Mouse (Mus musculus) heart, embryonic 10.5 days (tissue): ENCODE data around the gene Treml2. TPM values are rescaled to one million over a fixed set of nuclear protein-coding genes. Genes with fewer than 3 reads are reported as not detected.
"Not testable (repeated sequence)": the region's sequence is repeated elsewhere in the genome, so short reads cannot be mapped to it uniquely, and the experiment has no call there.

ENCODE experiments used
- DNase-seq: peaks from one replicate; pipeline ENCODE4 v3.0.0-alpha.2; 2017; ENCODE audit warnings: low spot score
- H3K27ac ChIP-seq: fragments of 300-500 bp; sonication (generic); 2 replicates; pipeline ENCODE4 v1.5.1; 2016; ENCODE audit warnings: mild to moderate bottlenecking
- H3K27me3 ChIP-seq: fragments of 300-500 bp; sonication (generic); 2 replicates; pipeline ENCODE4 v1.6.1; 2016; ENCODE audit warnings: mild to moderate bottlenecking; ENCODE audit not compliant: poor library complexity, insufficient read depth, severe bottlenecking
- H3K36me3 ChIP-seq: fragments of 300-500 bp; sonication (generic); 2 replicates; pipeline ENCODE4 v1.6.1; 2016; ENCODE audit warnings: mild to moderate bottlenecking, moderate library complexity
- H3K4me1 ChIP-seq: fragments of 300-500 bp; sonication (generic); 2 replicates; pipeline ENCODE4 v1.6.1; 2016; ENCODE audit warnings: mild to moderate bottlenecking
- H3K4me3 ChIP-seq: fragments of 300-500 bp; sonication (generic); 2 replicates; pipeline ENCODE4 v1.5.1; 2016; ENCODE audit warnings: mild to moderate bottlenecking, moderate library complexity
- H3K9me3 ChIP-seq: fragments of 300-500 bp; sonication (generic); 2 replicates; pipeline ENCODE4 v1.6.1; 2016; ENCODE audit warnings: mild to moderate bottlenecking, moderate library complexity
- WGBS: fragments of 180-500 bp; shearing (Covaris S2); methylation state at CpG from one replicate; pipeline ENCODE4 v1.1.7; 2016; 5-methylcytosine and 5-hydroxymethylcytosine counted together
- polyA plus RNA-seq: library from polyadenylated mRNA; unstranded; fragments of >200 nt; fragmentation: Nextera tagmentation; extraction: Ambion mirVana; gene quantifications from 2 replicates; pipeline ENCODE4 v1.2.1, GENCODE M21; 2016

Treml2 gene
- polyA plus RNA-seq, 1 experiment from 2014 or later: 1.3 TPM

GRCm38 (mm10) chr17:48300861-48301260, 1.6 kb downstream of the Treml2 start:
- Histone ChIP-seq H3K27ac (peak overlapping the region; percentile 64; the same call in 1 of the 2 replicates), H3K9me3 (no peaks in the 10 kb centered on the region), H3K36me3 (no peaks in the 10 kb centered on the region), H3K27me3 (no peaks in the 10 kb centered on the region), H3K4me1 (peaks cover 5% of the 10 kb centered on the region), H3K4me3 (peak overlapping the region; percentile 32)
- WGBS: 74% methylated on average over 9 of the region's 9 CpGs
- no peak for DNase-seq

- Histone ChIP-seq H3K4me1 (peaks cover 5% of the 10 kb centered on the region), H3K27me3 (no peaks in the 10 kb centered on the region), H3K36me3 (no peaks in the 10 kb centered on the region), H3K9me3 (no peaks in the 10 kb centered on the region), H3K27ac (no peak overlapping the region), H3K4me3 (no peak overlapping the region)
- no peak for DNase-seq
- WGBS: 77% methylated on average over 5 of the region's 5 CpGs
These were observed 2.5 kb downstream of the Treml2 start for GRCm38 (mm10) chr17:48301792-48302191.

- Histone ChIP-seq H3K4me1 (no peaks in the 10 kb centered on the region), H3K4me3 (no peak overlapping the region), H3K27me3 (0 out of 2 replicates have a peak, but pooled peaks cover 13% of the 10 kb centered on the region), H3K36me3 (no peaks in the 10 kb centered on the region), H3K27ac (no peak overlapping the region), H3K9me3 (no peaks in the 10 kb centered on the region)
- DNase-seq: no peak
- 76% methylated on average over 2 of the region's 2 CpGs for WGBS
These were observed 12.8 kb downstream of the Treml2 start for GRCm38 (mm10) chr17:48312124-48312523.

- WGBS: 87% methylated on average over 3 of the region's 3 CpGs
- H3K4me3 ChIP-seq, H3K27ac ChIP-seq, H3K36me3 ChIP-seq, H3K27me3 ChIP-seq, DNase-seq, H3K4me1 ChIP-seq, H3K9me3 ChIP-seq: not testable (repeated sequence)
These were observed 16.7 kb downstream of the Treml2 start, which contains the start of gene B430306N03Rik for GRCm38 (mm10) chr17:48315905-48316579. Gene B430306N03Rik, plus strand, starts transcription at chr17:48316141.

GRCm38 (mm10) chr17:48318686-48319085, 19.4 kb downstream of the Treml2 start:
- Histone ChIP-seq H3K36me3 (no peaks in the 10 kb centered on the region), H3K9me3 (no peaks in the 10 kb centered on the region), H3K4me3 (no peak overlapping the region), H3K4me1 (peaks cover 2% of the 10 kb centered on the region; the same call in 1 of the 2 replicates), H3K27me3 (no peaks in the 10 kb centered on the region), H3K27ac (no peak overlapping the region)
- no peak for DNase-seq
- 84% methylated on average over 1 of the region's 1 CpGs for WGBS

- Histone ChIP-seq H3K4me1 (peaks cover 2% of the 10 kb centered on the region; the same call in 1 of the 2 replicates), H3K9me3 (no peaks in the 10 kb centered on the region), H3K36me3 (no peaks in the 10 kb centered on the region), H3K27me3 (no peaks in the 10 kb centered on the region), H3K4me3 (no peak overlapping the region), H3K27ac (no peak overlapping the region)
- no peak for DNase-seq
- 61% methylated on average over 2 of the region's 2 CpGs for WGBS
These were observed 22.0 kb downstream of the Treml2 start for GRCm38 (mm10) chr17:48321279-48321678.

- H3K9me3 ChIP-seq: no peaks in the 10 kb centered on the region
- H3K27me3 ChIP-seq: no peaks in the 10 kb centered on the region
- no peak for DNase-seq
- 76% methylated on average over 3 of the region's 3 CpGs for WGBS
- no peak overlapping the region for H3K4me3 ChIP-seq
- peaks cover 2% of the 10 kb centered on the region; the same call in 1 of the 2 replicates for H3K4me1 ChIP-seq
- no peaks in the 10 kb centered on the region for H3K36me3 ChIP-seq
- H3K27ac ChIP-seq: no peak overlapping the region
These were observed 23.9 kb downstream of the Treml2 start for GRCm38 (mm10) chr17:48323236-48323635.

- Histone ChIP-seq H3K4me1 (peaks cover 2% of the 10 kb centered on the region; the same call in 1 of the 2 replicates), H3K4me3 (no peak overlapping the region), H3K36me3 (no peaks in the 10 kb centered on the region), H3K27ac (no peak overlapping the region), H3K27me3 (no peaks in the 10 kb centered on the region), H3K9me3 (no peaks in the 10 kb centered on the region)
- WGBS: 91% methylated on average over 5 of the region's 5 CpGs
- no peak for DNase-seq
These were observed 25.0 kb downstream of the Treml2 start for GRCm38 (mm10) chr17:48324258-48324657.

GRCm38 (mm10) chr17:48325093-48325492, 25.8 kb downstream of the Treml2 start:
- 89% methylated on average over 6 of the region's 6 CpGs for WGBS
- Histone ChIP-seq H3K4me1 (peaks cover 2% of the 10 kb centered on the region; the same call in 1 of the 2 replicates), H3K27ac (no peak overlapping the region), H3K36me3 (no peaks in the 10 kb centered on the region), H3K4me3 (no peak overlapping the region), H3K27me3 (no peaks in the 10 kb centered on the region), H3K9me3 (no peaks in the 10 kb centered on the region)
- DNase-seq: no peak

- Histone ChIP-seq H3K4me1 (no peaks in the 10 kb centered on the region), H3K4me3 (no peak overlapping the region), H3K27ac (no peak overlapping the region), H3K36me3 (no peaks in the 10 kb centered on the region), H3K9me3 (no peaks in the 10 kb centered on the region), H3K27me3 (no peaks in the 10 kb centered on the region)
- DNase-seq: no peak
- 79% methylated on average over 11 of the region's 11 CpGs for WGBS
These were observed 26.3 kb downstream of the Treml2 start for GRCm38 (mm10) chr17:48325638-48326037.

GRCm38 (mm10) chr17:48326656-48327055, 27.4 kb downstream of the Treml2 start:
- no peak overlapping the region for H3K27ac ChIP-seq
- no peak for DNase-seq
- H3K4me3 ChIP-seq: no peak overlapping the region
- no peaks in the 10 kb centered on the region for H3K4me1 ChIP-seq
- no peaks in the 10 kb centered on the region for H3K9me3 ChIP-seq
- H3K27me3 ChIP-seq: no peaks in the 10 kb centered on the region
- no peaks in the 10 kb centered on the region for H3K36me3 ChIP-seq
- WGBS: 78% methylated on average over 4 of the region's 4 CpGs

- no peak for DNase-seq
- no peaks in the 10 kb centered on the region for H3K9me3 ChIP-seq
- no peaks in the 10 kb centered on the region for H3K27me3 ChIP-seq
- H3K27ac ChIP-seq: no peak overlapping the region
- 87% methylated on average over 2 of the region's 2 CpGs for WGBS
- no peak overlapping the region for H3K4me3 ChIP-seq
- H3K4me1 ChIP-seq: no peaks in the 10 kb centered on the region
- H3K36me3 ChIP-seq: no peaks in the 10 kb centered on the region
These were observed 33.2 kb downstream of the Treml2 start for GRCm38 (mm10) chr17:48332524-48332923.

GRCm38 (mm10) chr17:48334186-48334585, 34.9 kb downstream of the Treml2 start:
- no peak overlapping the region for H3K27ac ChIP-seq
- no peaks in the 10 kb centered on the region for H3K4me1 ChIP-seq
- H3K9me3 ChIP-seq: no peaks in the 10 kb centered on the region
- DNase-seq: no peak
- no peak overlapping the region for H3K4me3 ChIP-seq
- 91% methylated on average over 4 of the region's 4 CpGs for WGBS
- no peaks in the 10 kb centered on the region for H3K27me3 ChIP-seq
- no peaks in the 10 kb centered on the region for H3K36me3 ChIP-seq

- Histone ChIP-seq H3K27me3 (no peaks in the 10 kb centered on the region), H3K4me1 (no peaks in the 10 kb centered on the region), H3K36me3 (no peaks in the 10 kb centered on the region), H3K4me3 (no peak overlapping the region), H3K27ac (no peak overlapping the region), H3K9me3 (no peaks in the 10 kb centered on the region)
- 2% methylated on average over 6 of the region's 6 CpGs for WGBS
- DNase-seq: peak; percentile 94
These were observed 37.6 kb downstream of the Treml2 start for GRCm38 (mm10) chr17:48336857-48337256.
